Mouse (Mus musculus) CH12.LX (cell line): ENCODE measurements around the gene Ndrg2.

Experiments used
- MAFK ChIP-seq: IDR thresholded peaks from 2 replicates; pipeline ENCODE4 v1.6.1; 2011; ENCODE audit warnings: low read length, improper control_type of control experiment; ENCODE audit not compliant: insufficient replicate concordance
- MYC ChIP-seq: IDR thresholded peaks from 2 replicates; pipeline ENCODE4 v1.6.1; 2011; ENCODE audit warnings: low read depth, mild to moderate bottlenecking, improper control_type of control experiment, low read length

- TF ChIP-seq MAFK = no peak
- TF ChIP-seq MYC = no peak
Observed at GRCm38 (mm10) chr14:51929968-51930367, 16.0 kb upstream of the Ndrg2 start.
